Mouse (Mus musculus): ENCODE results near the gene Tspan15.

GRCm38 (mm10) chr10:62218044-62218788 is 12.8 kb downstream of the Tspan15 start:
- TF ChIP-seq CTCF (IDR thresholded peaks at IDR 0.05; ENCODE audit: borderline replicate concordance, insufficient read depth, low read length) (no peak), POLR2A (IDR thresholded peaks at IDR 0.05; ENCODE audit: low read depth, low read length) (no peak)

Measured in embryonic fibroblast, embryonic 13.5 days (primary cell).